Mouse (Mus musculus) kidney, adult 2 months (tissue): ENCODE results near the gene Fars2.

Experiments used
- CTCF ChIP-seq: fragments of 200-500 bp; conservative IDR thresholded peaks from 2 replicates; pipeline ENCODE4 v1.5.1; 2011; ENCODE audit warnings: low read depth, mild to moderate bottlenecking, control low read depth, low read length, moderate library complexity, mixed read lengths; ENCODE audit not compliant: insufficient read depth, insufficient read length
- POLR2A ChIP-seq: fragments of 200-500 bp; IDR thresholded peaks from one replicate; pipeline ENCODE4 v1.6.1; 2011; ENCODE audit warnings: low read depth, low read length, control low read depth

DNA sequence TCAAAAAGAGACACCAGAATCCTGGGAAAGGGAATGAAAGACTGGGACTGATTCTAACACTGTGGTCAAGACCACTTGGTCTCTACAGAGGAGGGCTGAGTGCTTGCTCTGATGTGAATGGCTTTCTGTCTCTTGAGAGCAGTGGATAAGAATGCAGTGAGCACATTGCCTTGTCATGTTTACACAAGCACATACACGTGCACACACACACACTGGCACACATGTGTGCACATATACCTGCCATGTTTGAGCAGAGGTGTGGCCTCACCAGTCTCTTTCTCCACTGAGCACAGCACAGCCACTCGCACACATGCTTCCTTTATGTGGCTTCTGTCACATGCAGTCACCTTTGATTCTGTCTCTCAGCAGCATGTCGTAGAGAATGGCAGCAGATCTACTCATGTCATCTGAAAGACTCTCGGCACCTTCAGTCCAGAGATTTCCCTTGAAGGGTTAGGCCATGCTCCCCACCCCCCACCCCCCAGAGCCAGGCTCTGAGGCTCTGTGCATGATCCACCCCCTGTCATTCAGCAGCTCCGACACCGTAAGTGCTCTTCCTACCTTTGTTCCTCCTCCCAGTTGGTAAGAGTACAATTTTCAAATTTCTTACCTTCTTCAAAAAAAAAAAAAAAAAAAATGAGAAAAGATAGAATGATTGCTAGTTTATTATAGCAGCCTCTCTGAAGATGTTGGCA is 313.4 kb downstream of the Fars2 start:
- TF ChIP-seq POLR2A: no peak
- TF ChIP-seq CTCF: no peak
